Mouse (Mus musculus) hindbrain, embryonic 16.5 days (tissue): ENCODE measurements around the gene Metrnl. TPM values are rescaled to one million over a fixed set of nuclear protein-coding genes. Genes with fewer than 3 reads are reported as not detected.
"Not testable (repeated sequence)": the region's sequence is repeated elsewhere in the genome, so short reads cannot be mapped to it uniquely, and the experiment has no call there.

ENCODE experiments used
- ATAC-seq: fragments of 200-750 bp; cut with Nextera tagmentation; 2 replicates; pipeline ENCODE4 v1.8.0; 2017; ENCODE audit warnings: moderate TSS enrichment, moderate library complexity
- H3K27ac ChIP-seq: fragments of 300-500 bp; sonication (generic); 2 replicates; pipeline ENCODE4 v1.5.1; 2014; ENCODE audit warnings: low read depth, mild to moderate bottlenecking, control low read depth, low read length, moderate library complexity
- H3K27me3 ChIP-seq: fragments of 300-500 bp; sonication (generic); replicated peaks from 2 replicates; pipeline ENCODE4 v1.6.1; 2014; ENCODE audit warnings: low read length; ENCODE audit not compliant: control insufficient read depth, insufficient read depth
- H3K36me3 ChIP-seq: fragments of 300-500 bp; sonication (generic); 2 replicates; pipeline ENCODE4 v1.6.1; 2014; ENCODE audit warnings: mild to moderate bottlenecking, low read length, moderate library complexity, mixed read lengths; ENCODE audit not compliant: control insufficient read depth, insufficient read depth
- H3K4me1 ChIP-seq: fragments of 300-500 bp; sonication (generic); 2 replicates; pipeline ENCODE4 v1.6.1; 2014; ENCODE audit warnings: low read depth, low read length; ENCODE audit not compliant: control insufficient read depth, insufficient read depth
- H3K4me2 ChIP-seq: fragments of 300-500 bp; sonication (generic); 2 replicates; pipeline ENCODE4 v1.6.1; 2014; ENCODE audit warnings: mild to moderate bottlenecking, low read length, control low read depth, moderate library complexity
- H3K4me3 ChIP-seq: fragments of 300-500 bp; sonication (generic); 2 replicates; pipeline ENCODE4 v1.5.1; 2014; ENCODE audit warnings: mild to moderate bottlenecking, low read length, control low read depth, moderate library complexity
- H3K9ac ChIP-seq: fragments of 300-500 bp; sonication (generic); 2 replicates; pipeline ENCODE4 v1.6.1; 2014; ENCODE audit warnings: low read depth, mild to moderate bottlenecking, control low read depth, low read length, moderate library complexity
- H3K9me3 ChIP-seq: fragments of 300-500 bp; sonication (generic); 2 replicates; pipeline ENCODE4 v1.6.1; 2014; ENCODE audit warnings: mild to moderate bottlenecking, low read length, moderate library complexity; ENCODE audit not compliant: control insufficient read depth
- WGBS: fragments of 180-500 bp; shearing (Covaris S2); extraction: QIAGEN DNeasy Blood & Tissue Kit; methylation state at CpG from one replicate; pipeline ENCODE4 v1.1.7; 2014; 5-methylcytosine and 5-hydroxymethylcytosine counted together
- polyA plus RNA-seq: library from polyadenylated mRNA; unstranded; fragments of >200 nt; fragmentation: Nextera tagmentation; extraction: Ambion mirVana; gene quantifications from 2 replicates; pipeline ENCODE4 v1.2.1, GENCODE M21; 2015

The Metrnl gene
- polyA plus RNA-seq, 1 experiment from 2014 or later = 29.5 TPM

- not testable (repeated sequence) for H3K9me3 ChIP-seq, H3K27ac ChIP-seq
- 100% methylated on average over 2 of the region's 2 CpGs for WGBS
Observed at GRCm38 (mm10) chr11:121660604-121661003, 40.7 kb upstream of the Metrnl start.

GRCm38 (mm10) chr11:121661116-121661515 is 40.2 kb upstream of the Metrnl start:
- 83% methylated on average over 2 of the region's 2 CpGs for WGBS

More at GRCm38 (mm10) chr11:121660604-121661003, 40.7 kb upstream of the Metrnl start:
- not testable (repeated sequence) for H3K4me1 ChIP-seq, H3K4me2 ChIP-seq, ATAC-seq, H3K9ac ChIP-seq, H3K27me3 ChIP-seq, H3K4me3 ChIP-seq, H3K36me3 ChIP-seq

GRCm38 (mm10) chr11:121667541-121667940 is 33.8 kb upstream of the Metrnl start:
- H3K27ac ChIP-seq = no peak overlapping the region
- no peak overlapping the region for H3K9ac ChIP-seq
- H3K27me3 ChIP-seq = no peaks in the 10 kb centered on the region
- no peak for ATAC-seq
- 94% methylated on average over 4 of the region's 4 CpGs for WGBS
- peaks cover 3% of the 10 kb centered on the region; the same call in 1 of the 2 replicates for H3K4me1 ChIP-seq
- no peaks in the 10 kb centered on the region for H3K9me3 ChIP-seq
- H3K36me3 ChIP-seq = no peaks in the 10 kb centered on the region
- no peak overlapping the region for H3K4me3 ChIP-seq
- H3K4me2 ChIP-seq = no peak overlapping the region

More at GRCm38 (mm10) chr11:121661116-121661515, 40.2 kb upstream of the Metrnl start:
- Histone ChIP-seq H3K9ac (no peak overlapping the region), H3K27ac (no peak overlapping the region), H3K27me3 (no peaks in the 10 kb centered on the region), H3K9me3 (no peaks in the 10 kb centered on the region), H3K4me3 (no peak overlapping the region), H3K36me3 (no peaks in the 10 kb centered on the region; the same call in 1 of the 2 replicates), H3K4me2 (no peak overlapping the region), H3K4me1 (no peaks in the 10 kb centered on the region)
- ATAC-seq = no peak

GRCm38 (mm10) chr11:121668776-121669175 is 32.6 kb upstream of the Metrnl start:
- H3K4me3 ChIP-seq = no peak overlapping the region
- no peaks in the 10 kb centered on the region for H3K36me3 ChIP-seq
- H3K4me1 ChIP-seq = peaks cover 6% of the 10 kb centered on the region; the same call in 1 of the 2 replicates
- ATAC-seq = no peak
- no peaks in the 10 kb centered on the region for H3K9me3 ChIP-seq
- no peak overlapping the region for H3K4me2 ChIP-seq
- no peaks in the 10 kb centered on the region for H3K27me3 ChIP-seq
- WGBS = 95% methylated on average over 5 of the region's 5 CpGs
- H3K9ac ChIP-seq = no peak overlapping the region
- H3K27ac ChIP-seq = no peak overlapping the region

GRCm38 (mm10) chr11:121670926-121671325 is 30.4 kb upstream of the Metrnl start:
- no peaks in the 10 kb centered on the region for H3K27me3 ChIP-seq
- WGBS = 93% methylated on average over 5 of the region's 5 CpGs
- H3K27ac ChIP-seq = no peak overlapping the region
- no peak overlapping the region for H3K4me3 ChIP-seq
- no peaks in the 10 kb centered on the region for H3K9me3 ChIP-seq
- no peak for ATAC-seq
- H3K4me2 ChIP-seq = no peak overlapping the region
- no peak overlapping the region for H3K9ac ChIP-seq
- peaks cover 7% of the 10 kb centered on the region; the same call in 1 of the 2 replicates for H3K4me1 ChIP-seq
- H3K36me3 ChIP-seq = no peaks in the 10 kb centered on the region

- Histone ChIP-seq H3K36me3 (no peaks in the 10 kb centered on the region), H3K4me1 (peaks cover 7% of the 10 kb centered on the region; the same call in 1 of the 2 replicates), H3K9me3 (no peaks in the 10 kb centered on the region), H3K9ac (peak overlapping the region; percentile 86), H3K4me2 (peak overlapping the region; percentile 91), H3K27me3 (no peaks in the 10 kb centered on the region), H3K4me3 (peak overlapping the region; percentile 75), H3K27ac (peak overlapping the region; percentile 96)
- WGBS = 3% methylated on average over 22 of the region's 22 CpGs
- ATAC-seq = peak; percentile 66
Observed at GRCm38 (mm10) chr11:121672312-121672989, 28.9 kb upstream of the Metrnl start.

- Histone ChIP-seq H3K4me3 (peak within 1 kb of the TSS; percentile 75), H3K27ac (peak within 1 kb of the TSS; percentile 96), H3K36me3 (no peaks in the 10 kb centered on the region), H3K4me1 (peaks cover 7% of the 10 kb centered on the region; the same call in 1 of the 2 replicates), H3K27me3 (no peaks in the 10 kb centered on the region), H3K9ac (peak within 1 kb of the TSS; percentile 86), H3K9me3 (no peaks in the 10 kb centered on the region), H3K4me2 (peak within 1 kb of the TSS; percentile 91)
- ATAC-seq = peak; percentile 100
- under 1% methylated on average over 46 of the region's 46 CpGs for WGBS
Observed at GRCm38 (mm10) chr11:121672990-121673572, 28.3 kb upstream of the Metrnl start, which contains the start of gene B3gntl1. TSS of gene B3gntl1 (minus strand) at chr11:121673153.

- Histone ChIP-seq H3K4me1 (peaks cover 7% of the 10 kb centered on the region; the same call in 1 of the 2 replicates), H3K36me3 (no peaks in the 10 kb centered on the region), H3K27me3 (no peaks in the 10 kb centered on the region), H3K4me2 (peak overlapping the region; percentile 74), H3K9me3 (no peaks in the 10 kb centered on the region), H3K9ac (peak overlapping the region; percentile 67), H3K4me3 (peak overlapping the region; percentile 75), H3K27ac (peak overlapping the region; percentile 82)
- no peak for ATAC-seq
- WGBS = 69% methylated on average over 7 of the region's 7 CpGs
Observed at GRCm38 (mm10) chr11:121673629-121674028, 27.7 kb upstream of the Metrnl start.

- H3K36me3 ChIP-seq = no peaks in the 10 kb centered on the region
- H3K27me3 ChIP-seq = no peaks in the 10 kb centered on the region
- H3K27ac ChIP-seq = no peak overlapping the region
- peaks cover 7% of the 10 kb centered on the region; the same call in 1 of the 2 replicates for H3K4me1 ChIP-seq
- ATAC-seq = no peak
- 94% methylated on average over 2 of the region's 2 CpGs for WGBS
- H3K4me2 ChIP-seq = no peak overlapping the region
- H3K4me3 ChIP-seq = no peak overlapping the region
- no peaks in the 10 kb centered on the region for H3K9me3 ChIP-seq
- H3K9ac ChIP-seq = no peak overlapping the region
Observed at GRCm38 (mm10) chr11:121676836-121677235, 24.5 kb upstream of the Metrnl start.
